Mouse (Mus musculus) adrenal gland, adult (tissue): Measurements from ENCODE around the gene Garnl3.

Source experiments
- DNase-seq, 2 experiments: peaks; one replicate each; pipeline ENCODE4 v3.0.0; 2022 to 2023; ENCODE audit warnings: low spot score in 1 of 2; ENCODE audit not compliant: inconsistent age in 2 of 2

Gene Garnl3

DNA sequence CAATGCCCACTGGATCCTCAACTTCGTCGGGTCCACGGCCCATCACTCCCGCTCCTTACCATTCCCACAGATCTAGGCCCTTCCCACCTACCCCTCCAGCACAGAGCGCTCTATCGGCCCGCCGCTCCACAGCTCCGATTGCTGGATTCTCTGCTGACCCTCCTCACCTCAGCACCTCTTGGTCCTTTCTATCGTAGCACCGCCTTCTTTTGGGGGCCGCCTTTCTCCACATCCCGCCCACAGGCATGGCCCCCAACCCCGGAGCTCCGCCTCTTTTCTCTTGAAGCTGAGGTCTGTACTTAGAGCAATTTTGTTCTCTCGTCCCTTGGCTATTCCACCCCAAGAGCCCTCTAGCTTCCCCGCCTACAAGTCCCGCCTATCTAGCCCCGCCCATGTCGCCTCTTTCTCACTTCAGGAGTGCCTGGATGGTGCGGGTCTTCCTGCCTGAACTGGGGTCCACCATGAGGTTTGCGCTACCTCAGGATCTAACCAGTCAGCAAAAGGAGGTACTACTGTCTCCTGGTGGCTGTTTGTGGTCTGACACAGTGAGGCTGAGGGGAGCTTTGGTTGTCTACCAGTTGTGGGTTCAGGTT lies at the start of gene Garnl3:
Gene Garnl3, minus strand, starts transcription at position 155 of the 593 bp plus-strand sequence.
- peak; percentile 84 to 90 for DNase-seq

DNA sequence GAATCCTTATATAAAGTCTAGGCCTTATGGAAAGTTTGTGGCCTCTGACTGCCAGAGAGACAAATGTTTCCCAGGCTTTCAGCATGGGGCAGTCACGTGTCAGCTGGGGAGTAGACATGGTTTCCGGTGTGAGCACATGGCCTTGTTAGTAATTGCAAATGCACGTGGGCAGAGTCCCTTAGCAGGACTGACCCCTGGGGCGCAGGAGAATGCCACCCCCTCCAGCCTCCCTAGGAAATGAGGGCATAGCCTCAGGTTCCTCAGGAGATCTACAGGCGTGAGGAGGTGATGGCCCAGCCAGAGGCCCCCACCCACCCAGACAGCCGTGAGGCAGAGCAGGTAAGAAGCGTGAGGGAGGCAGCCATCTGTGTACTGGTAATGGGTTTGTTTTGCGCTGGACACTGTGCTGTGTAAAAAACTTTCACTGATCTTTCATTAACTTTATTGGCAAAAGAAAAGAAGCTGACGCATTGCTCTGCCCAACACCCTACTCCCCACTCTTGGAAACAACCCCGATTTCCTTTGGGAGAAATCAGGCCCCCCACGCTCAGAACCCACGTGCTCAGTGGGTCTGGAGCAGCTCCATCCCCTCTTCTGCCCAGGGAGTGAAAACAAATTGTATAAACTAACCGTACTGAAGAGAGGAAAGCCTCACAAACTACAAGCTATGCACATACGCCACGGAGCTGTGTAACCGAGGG lies 48.6 kb upstream of the Garnl3 start:
- DNase-seq: peak; percentile 53 to 75

DNA sequence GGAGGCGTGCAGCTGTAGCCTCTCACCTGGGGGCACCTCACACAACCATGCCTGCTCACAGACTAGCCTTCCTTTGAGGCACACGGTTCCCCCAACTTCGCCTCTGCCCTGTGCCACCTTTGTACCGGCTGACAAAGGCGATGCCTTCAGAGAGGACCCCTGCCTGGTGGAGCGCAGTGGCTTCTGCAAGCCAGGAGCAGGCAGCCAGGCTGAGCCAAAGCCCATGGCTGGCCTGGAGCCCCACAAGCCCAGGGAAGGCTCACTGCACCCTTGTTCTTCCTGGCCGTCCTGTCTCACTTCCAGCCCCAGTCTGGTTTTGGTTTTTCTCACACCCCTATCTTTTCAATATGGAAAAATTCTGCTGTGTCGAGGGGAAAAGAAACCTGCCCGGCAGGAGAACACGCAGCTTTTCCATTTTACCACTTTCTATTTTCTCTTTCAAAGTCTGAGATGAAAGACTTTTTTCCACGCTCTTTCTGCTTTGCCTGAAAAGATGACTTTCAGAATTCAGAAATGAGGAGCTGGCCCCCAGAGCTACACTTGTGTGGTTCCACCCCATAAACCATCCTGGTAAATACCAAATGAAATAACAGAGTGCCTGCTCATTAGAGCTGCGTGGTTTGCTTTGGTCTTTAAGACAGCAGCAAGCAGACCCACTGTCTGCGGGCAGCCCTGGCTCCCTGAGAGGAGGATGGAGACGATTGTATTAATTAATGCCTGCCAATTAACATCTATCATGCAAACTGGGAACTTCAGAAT lies 47.9 kb upstream of the Garnl3 start:
- no peak for DNase-seq

DNA sequence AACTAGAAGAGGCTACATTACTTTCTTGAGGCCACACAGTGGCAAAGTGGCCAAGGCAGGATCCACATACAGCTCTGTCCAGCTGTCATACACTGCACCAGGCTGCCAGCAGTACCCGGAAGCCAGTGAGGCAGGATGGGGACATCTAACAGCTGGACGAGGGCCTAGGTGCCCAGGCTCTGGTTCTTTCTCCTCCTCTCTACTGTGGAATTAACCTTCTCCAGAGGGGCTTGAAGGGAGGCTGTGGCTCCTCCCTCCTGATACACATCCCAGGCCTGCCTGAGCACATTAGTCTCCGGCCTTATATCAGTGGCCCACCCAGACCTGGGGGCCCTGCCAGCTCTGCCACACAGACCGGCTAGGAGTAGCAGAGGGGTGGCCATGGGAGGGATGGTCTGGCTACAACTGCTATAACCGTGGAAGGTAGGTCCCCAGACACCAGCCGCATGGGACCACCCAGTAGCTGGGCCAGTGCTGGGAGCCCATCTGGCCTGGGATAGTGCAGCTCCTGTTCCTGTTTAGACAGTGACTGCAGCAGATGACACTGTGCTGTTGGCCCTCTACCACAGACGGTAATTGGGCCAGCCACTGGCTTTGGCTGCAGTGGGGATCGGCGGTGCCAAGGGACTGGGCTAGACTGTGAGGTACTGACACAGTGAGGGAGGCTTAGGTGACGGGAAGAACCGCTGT lies 46.9 kb upstream of the Garnl3 start:
- peak in 1 of 2 experiments; percentile 54 for DNase-seq

DNA sequence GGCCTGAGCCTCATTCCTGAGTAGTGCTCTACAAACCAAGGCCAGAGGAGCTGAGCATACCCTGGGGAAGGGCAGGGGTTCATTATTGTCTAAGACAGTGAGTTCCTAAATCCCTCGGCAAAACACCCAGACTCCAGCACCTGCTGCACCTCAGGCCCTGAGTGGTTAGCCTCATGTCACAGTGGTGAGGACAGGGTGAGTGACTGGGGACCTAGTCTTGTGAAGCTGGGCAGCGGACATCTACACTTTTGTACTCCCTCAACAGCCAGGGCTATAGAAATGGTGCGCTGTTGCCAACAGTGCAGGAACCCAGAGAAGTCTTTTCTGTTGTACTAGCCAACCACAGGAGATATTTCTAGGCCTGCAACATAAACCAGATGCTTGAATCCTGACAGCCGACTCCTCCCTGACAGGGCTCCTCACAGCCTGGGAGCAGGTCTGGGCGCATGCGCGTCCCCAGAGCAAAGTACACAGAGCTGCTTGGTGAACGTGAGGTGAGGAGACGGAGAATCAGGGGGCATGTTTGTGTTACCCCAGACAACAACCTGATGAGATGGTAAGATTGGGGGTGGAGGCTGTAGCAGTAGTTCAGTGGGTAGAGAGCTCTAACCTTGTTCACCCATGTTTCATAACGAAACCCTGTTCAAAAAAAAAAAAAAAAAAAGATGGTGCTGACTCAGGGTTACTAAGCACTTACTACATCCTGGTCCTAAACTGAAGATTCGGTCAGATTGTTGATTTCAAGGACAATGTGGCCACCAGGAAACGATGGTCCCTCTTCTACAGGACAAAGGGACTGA lies 46.2 kb upstream of the Garnl3 start:
- DNase-seq: peak in 1 of 2 experiments; percentile 67

DNA sequence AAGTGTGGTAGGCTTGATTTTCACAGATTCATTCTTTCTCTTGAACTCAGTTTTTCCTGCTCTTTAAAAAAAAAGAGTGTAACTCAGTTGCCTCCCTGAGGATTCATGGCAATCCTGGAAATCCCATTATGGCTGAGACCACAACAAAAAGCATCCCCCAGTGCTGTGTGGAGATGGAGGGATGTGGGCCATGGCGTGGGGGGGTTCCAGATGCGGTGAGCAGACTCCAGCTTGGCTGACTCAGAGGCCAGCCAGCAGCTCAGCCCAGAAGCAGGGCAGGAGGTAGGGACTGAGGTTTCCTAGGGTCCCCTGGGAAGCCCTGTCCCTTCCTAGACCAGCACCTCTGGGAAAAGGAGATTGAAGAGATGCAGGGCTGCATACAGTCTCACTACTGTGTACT lies 45.5 kb upstream of the Garnl3 start:
- DNase-seq: no peak

DNA sequence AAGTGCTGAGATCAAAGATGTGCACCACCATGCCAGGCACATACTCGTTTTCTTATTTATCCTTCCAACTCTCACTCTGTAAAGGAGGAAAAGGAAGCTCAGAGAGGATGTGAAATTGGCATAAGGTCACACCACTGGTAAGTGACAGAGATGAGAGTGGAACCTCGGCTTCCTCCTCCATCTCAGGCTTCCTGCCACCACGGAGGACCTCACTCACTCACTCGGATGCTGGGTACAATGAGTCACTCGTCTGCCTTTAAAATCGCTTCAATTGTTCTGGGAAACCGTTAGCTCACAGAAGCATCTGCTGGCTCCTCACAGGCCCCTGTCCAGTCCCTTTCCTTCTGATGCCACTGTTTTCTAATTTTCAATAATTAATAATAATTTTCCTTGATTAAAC lies 45.1 kb upstream of the Garnl3 start:
- peak in 1 of 2 experiments; percentile 55 for DNase-seq

DNA sequence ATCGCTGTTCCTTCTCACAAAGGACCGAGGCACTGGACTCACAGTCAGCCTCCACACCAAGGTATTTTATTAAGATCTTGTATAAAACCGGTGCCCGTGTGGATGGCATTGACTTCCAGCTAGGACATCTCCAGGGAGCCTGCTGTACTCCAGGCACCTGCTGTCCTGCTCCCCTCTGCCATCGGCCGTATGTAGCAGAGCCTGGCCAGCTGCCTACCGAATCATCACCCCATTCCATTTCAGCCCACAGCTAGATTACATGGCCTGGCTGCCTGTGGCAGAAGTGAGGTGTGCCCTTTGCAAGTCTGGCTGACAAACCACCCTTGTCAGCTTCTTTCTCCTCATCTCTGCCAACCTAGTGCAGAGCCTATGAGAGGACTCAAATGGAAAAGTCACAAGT lies 42.2 kb upstream of the Garnl3 start:
- no peak for DNase-seq

DNA sequence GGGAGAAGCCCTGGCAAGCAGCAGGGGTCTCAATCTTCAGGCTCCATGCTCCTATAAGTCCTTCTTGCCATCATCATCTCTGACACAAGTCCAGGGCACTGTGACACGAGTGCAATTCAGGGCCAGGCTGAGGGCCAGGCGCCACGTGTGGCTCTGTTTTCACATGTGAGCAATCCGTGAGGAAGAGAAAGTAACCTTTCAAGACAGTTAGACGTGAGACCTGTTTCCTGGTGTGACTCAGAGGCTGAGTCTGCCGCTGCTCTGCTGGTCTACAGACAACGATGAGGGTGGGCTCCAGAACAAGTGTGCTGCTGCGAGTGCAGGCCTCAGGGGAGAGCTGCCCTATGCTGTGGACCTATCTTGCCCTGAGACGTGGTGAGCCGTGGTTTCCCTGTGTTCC lies 41.7 kb upstream of the Garnl3 start:
- peak in 1 of 2 experiments; percentile 74 for DNase-seq

DNA sequence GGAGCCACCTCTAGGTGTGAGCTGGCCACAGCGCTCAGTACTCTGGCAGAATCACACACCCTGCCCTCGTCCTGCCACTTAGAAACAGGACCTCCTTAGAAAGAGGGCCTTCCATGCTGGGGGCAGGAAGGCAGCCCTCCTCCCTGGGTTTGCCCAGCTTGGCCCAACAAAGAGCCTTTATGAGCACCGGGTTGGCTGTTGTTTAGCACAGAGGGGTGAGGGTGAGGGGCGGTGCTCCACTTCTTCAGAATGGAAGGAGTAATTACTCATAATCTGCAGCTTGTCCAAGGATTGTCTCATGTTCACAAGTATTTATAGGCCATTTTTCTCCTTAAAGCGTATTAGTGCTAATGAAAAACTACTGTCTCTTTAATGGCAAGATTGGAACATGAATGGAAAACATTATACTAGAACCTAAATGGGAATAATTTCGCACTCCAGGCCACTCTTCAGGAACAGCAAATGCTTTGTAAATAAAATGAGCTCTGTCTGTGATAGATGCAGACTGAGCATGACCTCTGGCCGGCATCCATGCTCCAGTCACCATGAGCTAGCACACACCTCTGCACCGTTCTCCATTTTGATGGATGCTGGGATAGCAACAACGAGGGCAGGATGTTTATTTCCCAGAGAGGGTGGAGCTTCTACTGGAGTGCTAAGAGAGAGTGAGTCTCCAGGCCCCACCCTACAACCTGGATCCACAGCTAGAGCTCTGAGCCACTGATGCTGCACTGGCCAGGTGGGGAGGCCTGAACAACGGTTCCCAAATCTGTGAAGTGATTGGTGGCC lies 39.5 kb upstream of the Garnl3 start:
- DNase-seq: no peak

DNA sequence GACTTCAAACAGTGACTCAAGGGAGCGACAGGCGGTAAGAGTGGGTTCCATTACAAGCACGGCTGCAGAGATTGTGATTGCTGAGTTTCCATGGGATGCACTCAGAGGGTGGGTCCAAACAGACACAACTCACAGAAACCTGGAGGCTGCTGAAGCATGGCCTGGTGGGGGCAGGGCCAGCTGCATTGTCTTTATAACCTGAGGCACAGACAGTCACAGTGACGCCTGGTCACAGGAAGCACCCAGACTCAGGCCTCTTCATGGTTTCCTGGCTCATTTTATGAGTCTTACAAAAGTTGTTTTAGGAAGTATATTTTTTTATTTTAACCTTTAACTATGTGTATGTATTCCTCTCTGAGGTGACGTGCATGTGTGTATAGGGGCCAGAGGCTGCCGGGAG lies 38.0 kb upstream of the Garnl3 start:
- no peak for DNase-seq

DNA sequence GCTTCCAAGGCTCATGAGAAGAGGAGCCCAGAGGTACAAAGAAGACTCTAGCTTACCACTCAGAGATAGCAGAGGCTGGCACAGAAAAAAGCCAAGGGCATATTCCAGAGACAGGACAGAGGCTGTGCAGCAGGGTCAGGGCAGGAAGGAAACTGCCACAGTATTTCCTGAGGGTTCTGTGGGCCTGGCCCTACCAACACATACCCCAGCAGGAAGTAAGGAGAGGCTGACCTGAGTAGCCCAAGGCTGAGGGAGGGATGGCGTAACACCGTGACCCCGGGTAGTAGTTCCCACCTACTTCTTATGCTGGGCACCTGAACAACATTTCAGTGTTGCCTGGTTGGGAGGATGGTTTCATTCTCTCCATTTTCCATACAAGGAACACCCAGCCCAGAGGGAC lies 35.6 kb upstream of the Garnl3 start:
- DNase-seq: no peak

DNA sequence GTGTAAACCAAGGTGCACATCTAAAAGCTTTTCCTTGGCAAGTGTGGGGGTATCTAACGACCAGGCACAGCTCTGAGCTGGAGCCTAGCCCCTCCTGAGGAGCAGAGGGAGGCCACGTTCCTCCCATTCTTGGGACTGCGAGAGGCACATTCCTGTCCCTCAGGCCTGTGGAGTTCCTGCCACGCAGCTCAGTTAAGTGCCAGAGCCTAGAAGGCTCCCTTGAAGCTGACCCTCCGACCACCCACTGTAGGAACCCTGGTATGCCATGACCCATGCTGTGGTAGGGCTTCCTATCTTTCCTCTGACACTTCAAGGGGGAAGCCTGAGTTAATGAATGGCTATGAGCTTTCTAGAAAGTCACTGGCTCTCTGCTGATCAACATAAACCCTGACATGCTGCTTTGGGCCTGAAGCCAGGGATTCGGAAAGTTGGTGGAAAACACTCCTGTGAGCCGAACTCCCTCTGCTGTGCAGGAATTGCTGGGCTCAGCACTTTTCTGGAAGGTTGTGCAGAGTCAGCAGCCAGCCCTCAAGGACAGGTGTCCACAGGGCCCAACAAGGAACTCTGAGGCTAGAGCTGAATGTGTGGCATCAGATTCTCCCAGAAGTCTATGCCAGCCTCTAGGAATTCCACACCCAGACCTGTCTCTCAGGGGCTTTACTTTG lies 34.4 kb upstream of the Garnl3 start:
- DNase-seq: peak in 1 of 2 experiments; percentile 56

DNA sequence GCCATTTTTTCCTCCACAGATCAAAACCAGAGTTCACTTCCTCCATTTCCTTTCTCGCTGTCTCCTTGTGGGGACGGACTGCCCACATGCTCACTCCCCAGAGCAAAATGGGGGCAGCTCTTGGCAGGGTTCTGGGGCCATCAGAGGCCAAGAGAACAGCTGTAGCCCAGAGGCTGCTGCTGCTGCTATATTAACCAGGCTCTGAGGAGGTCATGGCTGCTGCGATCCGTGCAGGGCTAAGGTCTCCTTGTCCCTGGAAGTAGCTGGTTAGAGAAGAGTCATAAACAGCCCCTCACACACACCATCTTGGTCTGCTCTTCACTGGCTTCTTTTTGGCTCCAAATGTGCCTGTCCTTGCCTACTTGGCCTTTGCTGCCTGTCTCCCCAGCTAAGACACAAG lies 33.8 kb upstream of the Garnl3 start:
- no peak for DNase-seq

DNA sequence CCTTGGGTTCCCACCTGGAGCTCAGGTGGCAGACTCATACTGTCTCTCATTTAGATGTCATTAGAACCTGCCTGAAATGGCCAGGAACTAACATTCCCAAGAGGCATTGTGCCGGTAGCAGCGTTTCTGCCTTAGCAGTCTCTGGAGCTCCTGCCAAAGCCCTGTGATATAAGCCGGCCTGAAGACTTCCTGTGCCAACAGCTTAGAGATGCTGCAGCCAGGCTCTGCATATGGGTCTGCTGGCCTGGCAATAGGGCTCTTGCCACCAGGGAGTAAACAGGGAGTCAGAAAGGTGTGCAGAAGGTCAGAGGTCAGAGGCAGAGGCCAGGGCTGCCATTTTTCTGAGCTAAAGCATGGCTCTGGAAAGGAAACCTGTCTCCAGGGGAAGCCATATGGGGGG lies 33.2 kb upstream of the Garnl3 start:
- no peak for DNase-seq

DNA sequence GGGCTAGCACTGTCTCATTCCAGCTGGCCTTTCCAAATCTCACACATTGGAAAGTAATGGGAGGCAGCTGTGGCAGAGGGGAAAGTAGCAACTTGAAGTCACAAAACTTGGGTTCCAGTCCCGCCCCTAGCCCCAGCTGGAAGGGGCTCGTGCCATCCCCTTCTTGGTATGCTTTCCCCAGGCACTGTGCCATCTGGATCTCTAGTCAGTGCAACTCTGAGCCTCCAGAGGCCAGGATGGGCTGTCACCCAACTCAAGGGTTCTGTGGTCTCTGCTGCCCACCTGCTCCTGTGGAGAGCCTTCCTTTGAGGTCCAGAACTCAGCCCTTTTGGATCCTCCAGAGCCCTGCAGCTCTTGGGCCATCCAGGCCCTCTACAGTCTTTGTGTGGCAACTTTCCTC lies 30.7 kb upstream of the Garnl3 start:
- no peak for DNase-seq

DNA sequence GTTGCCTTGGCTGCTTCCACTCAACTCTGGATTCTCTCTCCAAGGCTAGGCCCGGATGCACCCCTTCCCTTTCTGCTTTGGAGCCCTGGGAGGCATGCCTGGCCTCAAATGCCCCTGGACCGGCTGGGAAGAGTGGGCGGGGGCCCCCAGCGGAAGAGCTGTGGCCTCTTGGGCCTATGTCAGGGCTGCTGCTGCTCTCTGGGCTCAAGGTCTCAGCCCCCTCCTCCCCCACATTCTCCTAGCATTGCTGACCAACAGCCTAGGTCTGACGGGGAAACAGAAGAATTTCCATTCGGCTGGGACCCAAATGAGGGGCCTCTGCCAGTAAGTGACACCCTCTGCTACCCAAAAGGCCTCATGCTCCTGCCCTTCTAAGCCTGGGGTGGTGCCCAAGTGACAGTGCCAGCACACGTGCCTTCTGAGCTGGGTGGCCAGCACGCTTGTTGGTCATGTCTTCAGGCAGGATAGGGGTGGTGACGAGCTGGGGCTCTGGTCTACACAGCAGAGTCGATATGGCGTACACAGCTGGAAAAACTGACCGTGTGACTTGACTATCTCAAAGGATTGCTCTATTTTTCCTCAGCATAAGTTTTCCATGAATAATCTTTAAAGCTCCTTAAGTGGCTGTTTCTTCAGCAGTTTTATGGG lies 29.0 kb upstream of the Garnl3 start:
- peak; percentile 32 to 64 for DNase-seq

DNA sequence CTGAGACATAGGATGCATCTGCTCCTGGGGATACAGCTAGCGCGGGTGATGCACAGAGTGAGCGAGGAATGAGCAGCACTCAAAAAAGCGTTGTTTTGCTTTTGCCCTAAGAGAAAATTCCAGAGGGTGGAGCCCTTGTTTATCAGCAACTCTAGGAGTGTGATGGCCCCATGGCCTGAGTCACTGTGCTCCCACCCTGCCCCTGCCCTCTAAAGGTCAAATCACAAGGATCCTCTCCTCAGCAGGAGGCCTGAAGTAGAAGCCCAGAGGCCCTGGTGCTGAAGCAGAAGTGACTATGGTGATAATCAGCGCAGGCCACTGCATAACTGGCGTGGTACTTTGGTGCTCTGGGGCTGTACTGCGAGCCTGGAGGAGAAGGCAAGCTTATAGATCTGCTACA lies 28.1 kb upstream of the Garnl3 start:
- no peak for DNase-seq

DNA sequence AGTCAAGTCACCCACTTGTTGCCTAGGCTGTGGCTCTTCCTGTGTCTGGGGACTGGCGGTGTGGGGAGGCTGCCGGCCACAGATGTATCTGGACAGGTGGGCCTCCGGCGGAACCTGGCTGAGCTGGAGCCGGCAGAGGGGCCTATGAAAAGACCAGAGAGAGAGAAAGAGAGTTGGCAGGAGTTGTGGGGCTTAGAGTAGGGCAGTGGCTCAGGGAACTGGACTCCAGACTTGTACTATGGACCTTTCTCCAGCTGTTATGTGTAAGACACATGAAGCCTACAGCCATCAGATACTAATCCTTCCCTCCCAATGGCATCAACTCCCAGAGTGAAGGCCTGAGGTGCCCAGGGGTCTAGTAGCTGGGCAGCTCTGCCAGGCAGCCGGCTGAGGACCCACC lies 27.4 kb upstream of the Garnl3 start:
- DNase-seq: no peak
